Mouse (Mus musculus): ENCODE measurements around the gene Mff. TPM values are rescaled to one million over a fixed set of nuclear protein-coding genes. Genes with fewer than 3 reads are reported as not detected.

Mff gene
- polyA plus RNA-seq, 1 experiment from 2014 or later, result 462 TPM

GRCm38 (mm10) chr1:82795702-82796443 is 71.2 kb downstream of the Mff start:
- 84% methylated on average over 18 of the region's 18 CpGs for WGBS

GRCm38 (mm10) chr1:82797088-82797487 is 72.4 kb downstream of the Mff start:
- no peaks in the 10 kb centered on the region for H3K27me3 ChIP-seq (replicated peaks; ENCODE audit: control insufficient read depth, insufficient read depth, low read length)
- H3K4me3 ChIP-seq (ENCODE audit: low read depth, low read length), result no peak overlapping the region
- no peak overlapping the region for H3K4me2 ChIP-seq (ENCODE audit: low read length)
- ATAC-seq (no peak), DNase-seq (ENCODE audit: low spot score) (no peak)
- H3K9ac ChIP-seq (ENCODE audit: low read length), result no peak overlapping the region
- no peak overlapping the region for H3K27ac ChIP-seq (ENCODE audit: low read depth, low read length)
- WGBS, result 92% methylated on average over 4 of the region's 4 CpGs
- no peaks in the 10 kb centered on the region for H3K36me3 ChIP-seq (ENCODE audit: control insufficient read depth, insufficient read depth, low read length)
- no peaks in the 10 kb centered on the region for H3K4me1 ChIP-seq (ENCODE audit: control insufficient read depth, insufficient read depth, low read length)
- H3K9me3 ChIP-seq (replicated peaks; ENCODE audit: control insufficient read depth, low read length), result no peaks in the 10 kb centered on the region

More at GRCm38 (mm10) chr1:82795702-82796443, 71.2 kb downstream of the Mff start:
- no peaks in the 10 kb centered on the region for H3K9me3 ChIP-seq (replicated peaks; ENCODE audit: control insufficient read depth, low read length)
- no peak overlapping the region for H3K27ac ChIP-seq (ENCODE audit: low read depth, low read length)
- no peak overlapping the region for H3K9ac ChIP-seq (ENCODE audit: low read length)
- no peaks in the 10 kb centered on the region for H3K36me3 ChIP-seq (ENCODE audit: control insufficient read depth, insufficient read depth, low read length)
- ATAC-seq (no peak), DNase-seq (ENCODE audit: low spot score) (no peak)
- no peak overlapping the region for H3K4me3 ChIP-seq (ENCODE audit: low read depth, low read length)
- H3K4me1 ChIP-seq (ENCODE audit: control insufficient read depth, insufficient read depth, low read length), result no peaks in the 10 kb centered on the region
- H3K4me2 ChIP-seq (ENCODE audit: low read length), result no peak overlapping the region
- H3K27me3 ChIP-seq (replicated peaks; ENCODE audit: control insufficient read depth, insufficient read depth, low read length), result no peaks in the 10 kb centered on the region

- Histone ChIP-seq H3K27ac (ENCODE audit: low read depth, low read length) (no peak overlapping the region), H3K4me3 (ENCODE audit: low read depth, low read length) (no peak overlapping the region), H3K4me1 (ENCODE audit: control insufficient read depth, insufficient read depth, low read length) (no peaks in the 10 kb centered on the region), H3K27me3 (replicated peaks; ENCODE audit: control insufficient read depth, insufficient read depth, low read length) (no peaks in the 10 kb centered on the region), H3K36me3 (ENCODE audit: control insufficient read depth, insufficient read depth, low read length) (no peaks in the 10 kb centered on the region), H3K9ac (ENCODE audit: low read length) (no peak overlapping the region), H3K4me2 (ENCODE audit: low read length) (no peak overlapping the region), H3K9me3 (replicated peaks; ENCODE audit: control insufficient read depth, low read length) (no peaks in the 10 kb centered on the region)
- WGBS, result 86% methylated on average over 5 of the region's 5 CpGs
- ATAC-seq, result no peak
- DNase-seq (ENCODE audit: low spot score), result no peak
These were observed 73.6 kb downstream of the Mff start for GRCm38 (mm10) chr1:82798304-82798703.

GRCm38 (mm10) chr1:82798922-82799321 is 74.2 kb downstream of the Mff start:
- Histone ChIP-seq H3K27me3 (replicated peaks; ENCODE audit: control insufficient read depth, insufficient read depth, low read length) (no peaks in the 10 kb centered on the region), H3K4me2 (ENCODE audit: low read length) (no peak overlapping the region), H3K27ac (ENCODE audit: low read depth, low read length) (no peak overlapping the region), H3K9ac (ENCODE audit: low read length) (no peak overlapping the region), H3K4me3 (ENCODE audit: low read depth, low read length) (no peak overlapping the region), H3K9me3 (replicated peaks; ENCODE audit: control insufficient read depth, low read length) (no peaks in the 10 kb centered on the region), H3K36me3 (ENCODE audit: control insufficient read depth, insufficient read depth, low read length) (no peaks in the 10 kb centered on the region), H3K4me1 (ENCODE audit: control insufficient read depth, insufficient read depth, low read length) (no peaks in the 10 kb centered on the region)
- ATAC-seq, result no peak
- no peak for DNase-seq (ENCODE audit: low spot score)
- 74% methylated on average over 4 of the region's 4 CpGs for WGBS

- Histone ChIP-seq H3K27me3 (replicated peaks; ENCODE audit: control insufficient read depth, insufficient read depth, low read length) (no peaks in the 10 kb centered on the region), H3K4me2 (ENCODE audit: low read length) (no peak overlapping the region), H3K27ac (ENCODE audit: low read depth, low read length) (no peak overlapping the region), H3K36me3 (ENCODE audit: control insufficient read depth, insufficient read depth, low read length) (no peaks in the 10 kb centered on the region), H3K4me1 (ENCODE audit: control insufficient read depth, insufficient read depth, low read length) (no peaks in the 10 kb centered on the region), H3K9me3 (replicated peaks; ENCODE audit: control insufficient read depth, low read length) (no peaks in the 10 kb centered on the region), H3K4me3 (ENCODE audit: low read depth, low read length) (no peak overlapping the region), H3K9ac (ENCODE audit: low read length) (no peak overlapping the region)
- 75% methylated on average over 12 of the region's 12 CpGs for WGBS
- DNase-seq (ENCODE audit: low spot score), result no peak
- ATAC-seq, result no peak
These were observed 76.6 kb downstream of the Mff start for GRCm38 (mm10) chr1:82801105-82801783.

Other genes with a start within 250 kb of the Mff start
- 0.21 and 0.24 TPM in 2 replicates for gene Col4a4, start 138.0 kb upstream of the Mff start, polyA plus RNA-seq (2014; fragmentation: Nextera tagmentation; extraction: Ambion mirVana)
- gene Col4a3, start 138.0 kb upstream of the Mff start, polyA plus RNA-seq (2014; fragmentation: Nextera tagmentation; extraction: Ambion mirVana), result 0.16 and 0.23 TPM in 2 replicates
- gene Tm4sf20, start 43.6 kb downstream of the Mff start, polyA plus RNA-seq (2014; fragmentation: Nextera tagmentation; extraction: Ambion mirVana), result not detected in 2 replicates
- not detected in 2 replicates for gene Gm47791, start 46.4 kb downstream of the Mff start, polyA plus RNA-seq (2014; fragmentation: Nextera tagmentation; extraction: Ambion mirVana)
- gene Agfg1, start 114.6 kb downstream of the Mff start, polyA plus RNA-seq (2014; fragmentation: Nextera tagmentation; extraction: Ambion mirVana), result 40.4 and 42.3 TPM in 2 replicates
- gene A030005L19Rik, start 188.4 kb downstream of the Mff start, polyA plus RNA-seq (2014; fragmentation: Nextera tagmentation; extraction: Ambion mirVana), result not detected in 2 replicates
- gene A030014E15Rik, start 200.0 kb downstream of the Mff start, polyA plus RNA-seq (2014; fragmentation: Nextera tagmentation; extraction: Ambion mirVana), result not detected in 2 replicates
- not detected in 2 replicates for gene Gm6217, start 206.5 kb downstream of the Mff start, polyA plus RNA-seq (2014; fragmentation: Nextera tagmentation; extraction: Ambion mirVana)
- not detected in 2 replicates for gene A030003K21Rik, start 218.5 kb downstream of the Mff start, polyA plus RNA-seq (2014; fragmentation: Nextera tagmentation; extraction: Ambion mirVana)
- gene Gm7544, start 231.1 kb downstream of the Mff start, polyA plus RNA-seq (2014; fragmentation: Nextera tagmentation; extraction: Ambion mirVana), result not detected in 2 replicates
- gene Gm47955, start 235.4 kb downstream of the Mff start, polyA plus RNA-seq (2014; fragmentation: Nextera tagmentation; extraction: Ambion mirVana), result not detected in 2 replicates